Mouse (Mus musculus) ES-Bruce4 (cell line): ENCODE results near the gene Prcp.
"Not testable (repeated sequence)": the region's sequence is repeated elsewhere in the genome, so short reads cannot be mapped to it uniquely, and the experiment has no call there.

Source experiments
- CTCF ChIP-seq: IDR thresholded peaks from one replicate; pipeline ENCODE4 v1.8.1; 2011; ENCODE audit warnings: low read depth, low read length
- EP300 ChIP-seq: IDR thresholded peaks from 2 replicates; pipeline ENCODE4 v1.6.1; 2011; ENCODE audit warnings: low read depth, low read length; ENCODE audit not compliant: insufficient read depth
- POLR2A ChIP-seq: IDR thresholded peaks from one replicate; pipeline ENCODE4 v1.8.1; 2011; ENCODE audit warnings: low read length; ENCODE audit not compliant: insufficient read depth

DNA sequence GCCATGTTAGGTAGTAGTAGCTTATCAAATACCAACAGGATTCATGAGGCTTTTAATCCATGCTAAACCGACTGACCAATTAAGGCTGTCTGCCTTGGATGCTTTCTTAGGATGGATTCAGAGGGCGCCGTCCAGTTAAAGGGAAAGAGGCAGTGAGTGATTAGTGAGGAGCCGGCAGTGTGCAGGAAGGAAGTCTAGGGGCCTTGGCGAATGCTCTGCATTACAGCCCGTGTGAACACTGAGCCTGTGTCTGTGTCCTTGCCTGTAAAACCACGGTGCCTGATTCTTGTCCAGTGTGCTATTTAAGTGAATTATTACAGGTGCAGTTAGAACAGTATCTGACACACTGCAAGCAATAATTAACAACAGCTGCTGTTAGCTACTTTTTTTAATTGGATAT is 104.5 kb downstream of the Prcp start:
- TF ChIP-seq POLR2A, CTCF, EP300: not testable (repeated sequence)
